Mouse (Mus musculus): ENCODE data around the gene Glt1d1. TPM values are rescaled to one million over a fixed set of nuclear protein-coding genes. Genes with fewer than 3 reads are reported as not detected.

The Glt1d1 gene
- polyA plus RNA-seq, 1 experiment, result 20.5 TPM

- Histone ChIP-seq H3K27ac (ENCODE audit: insufficient read depth, low read length) (no peak overlapping the region), H3K4me3 (ENCODE audit: insufficient read depth, low read length) (no peak overlapping the region), H3K4me1 (ENCODE audit: control insufficient read depth, insufficient read depth, low read length) (peaks cover 2% of the 10 kb centered on the region)
- TF ChIP-seq POLR2A (IDR thresholded peaks at IDR 0.05; ENCODE audit: extremely low read depth, insufficient read depth, low read length), result no peak
- no peak for TF ChIP-seq CTCF (IDR thresholded peaks at IDR 0.05; ENCODE audit: extremely low read depth, insufficient read depth, low read length)
Measured at GRCm38 (mm10) chr5:127640359-127640758, 8.3 kb downstream of the Glt1d1 start.

- H3K4me3 ChIP-seq (ENCODE audit: insufficient read depth, low read length), result no peak overlapping the region
- TF ChIP-seq POLR2A (IDR thresholded peaks at IDR 0.05; ENCODE audit: extremely low read depth, insufficient read depth, low read length), result no peak
- no peak for TF ChIP-seq CTCF (IDR thresholded peaks at IDR 0.05; ENCODE audit: extremely low read depth, insufficient read depth, low read length)
- H3K4me1 ChIP-seq (ENCODE audit: control insufficient read depth, insufficient read depth, low read length), result peaks cover 2% of the 10 kb centered on the region
- no peak overlapping the region for H3K27ac ChIP-seq (ENCODE audit: insufficient read depth, low read length)
Measured at GRCm38 (mm10) chr5:127641185-127641958, 9.3 kb downstream of the Glt1d1 start.

GRCm38 (mm10) chr5:127648046-127648445 lies 16.0 kb downstream of the Glt1d1 start:
- Histone ChIP-seq H3K4me1 (ENCODE audit: control insufficient read depth, insufficient read depth, low read length) (no peaks in the 10 kb centered on the region), H3K27ac (ENCODE audit: insufficient read depth, low read length) (no peak overlapping the region), H3K4me3 (ENCODE audit: insufficient read depth, low read length) (no peak overlapping the region)
- TF ChIP-seq CTCF (IDR thresholded peaks at IDR 0.05; ENCODE audit: extremely low read depth, insufficient read depth, low read length) (peak; percentile 59), POLR2A (IDR thresholded peaks at IDR 0.05; ENCODE audit: extremely low read depth, insufficient read depth, low read length) (no peak)

- H3K4me1 ChIP-seq (ENCODE audit: control insufficient read depth, insufficient read depth, low read length), result no peaks in the 10 kb centered on the region
- TF ChIP-seq POLR2A (IDR thresholded peaks at IDR 0.05; ENCODE audit: extremely low read depth, insufficient read depth, low read length) (no peak), CTCF (IDR thresholded peaks at IDR 0.05; ENCODE audit: extremely low read depth, insufficient read depth, low read length) (peak; percentile 52)
Measured at GRCm38 (mm10) chr5:127649077-127649476, 17.0 kb downstream of the Glt1d1 start.

DNA sequence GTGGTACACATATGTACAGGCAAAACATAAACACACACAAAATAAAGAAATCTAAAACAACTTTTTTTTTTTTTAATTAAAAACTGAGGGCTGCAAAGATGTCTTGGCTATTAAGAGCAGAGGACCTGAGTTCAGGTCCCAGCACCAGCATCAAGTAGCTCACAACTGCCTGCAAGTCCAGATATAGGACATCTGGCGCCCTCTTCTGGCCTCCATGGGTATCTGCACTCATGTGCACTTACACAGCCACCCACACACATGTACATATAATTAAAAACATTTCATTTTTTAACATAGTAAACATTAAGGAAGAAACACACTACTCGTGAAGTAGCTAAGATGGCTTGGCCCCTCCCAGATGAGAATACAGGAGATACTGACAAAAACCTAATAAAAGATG lies 26.2 kb downstream of the Glt1d1 start:
- TF ChIP-seq CTCF (IDR thresholded peaks at IDR 0.05; ENCODE audit: extremely low read depth, insufficient read depth, low read length), result no peak
- no peak for TF ChIP-seq POLR2A (IDR thresholded peaks at IDR 0.05; ENCODE audit: extremely low read depth, insufficient read depth, low read length)
- Histone ChIP-seq H3K4me1 (ENCODE audit: control insufficient read depth, insufficient read depth, low read length) (no peaks in the 10 kb centered on the region), H3K27ac (ENCODE audit: insufficient read depth, low read length) (no peak overlapping the region), H3K4me3 (ENCODE audit: insufficient read depth, low read length) (no peak overlapping the region)

More at GRCm38 (mm10) chr5:127649077-127649476, 17.0 kb downstream of the Glt1d1 start:
- no peak overlapping the region for H3K27ac ChIP-seq (ENCODE audit: insufficient read depth, low read length)
- no peak overlapping the region for H3K4me3 ChIP-seq (ENCODE audit: insufficient read depth, low read length)

DNA sequence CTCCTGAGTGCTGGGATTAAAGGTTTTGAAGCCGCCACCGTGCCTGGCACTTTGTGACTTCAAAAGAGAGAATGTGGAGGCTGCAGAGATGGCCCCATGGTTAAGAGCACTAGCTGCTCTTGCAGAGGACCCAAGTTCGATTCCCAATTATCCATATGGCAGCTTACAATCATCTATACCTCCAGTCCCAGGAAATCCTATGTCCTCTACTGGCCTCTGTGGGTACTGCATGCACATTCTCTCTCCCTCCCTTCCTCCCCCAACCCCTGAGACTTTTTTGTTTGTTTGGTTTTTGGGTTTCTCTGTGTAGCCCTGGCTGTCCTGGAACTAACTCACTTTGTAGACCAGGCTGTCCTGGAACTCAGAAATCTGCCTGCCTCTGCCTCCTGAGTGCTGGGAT lies 27.2 kb downstream of the Glt1d1 start:
- no peak overlapping the region for H3K4me3 ChIP-seq (ENCODE audit: insufficient read depth, low read length)
- TF ChIP-seq POLR2A (IDR thresholded peaks at IDR 0.05; ENCODE audit: extremely low read depth, insufficient read depth, low read length) (no peak), CTCF (IDR thresholded peaks at IDR 0.05; ENCODE audit: extremely low read depth, insufficient read depth, low read length) (peak; percentile 10; the same call in 1 of the 2 replicates)
- no peak overlapping the region for H3K27ac ChIP-seq (ENCODE audit: insufficient read depth, low read length)
- no peaks in the 10 kb centered on the region for H3K4me1 ChIP-seq (ENCODE audit: control insufficient read depth, insufficient read depth, low read length)

GRCm38 (mm10) chr5:127660267-127660666 lies 28.2 kb downstream of the Glt1d1 start:
- H3K4me1 ChIP-seq (ENCODE audit: control insufficient read depth, insufficient read depth, low read length), result no peaks in the 10 kb centered on the region
- TF ChIP-seq POLR2A (IDR thresholded peaks at IDR 0.05; ENCODE audit: extremely low read depth, insufficient read depth, low read length) (no peak), CTCF (IDR thresholded peaks at IDR 0.05; ENCODE audit: extremely low read depth, insufficient read depth, low read length) (no peak)
- H3K4me3 ChIP-seq (ENCODE audit: insufficient read depth, low read length), result no peak overlapping the region
- H3K27ac ChIP-seq (ENCODE audit: insufficient read depth, low read length), result no peak overlapping the region

DNA sequence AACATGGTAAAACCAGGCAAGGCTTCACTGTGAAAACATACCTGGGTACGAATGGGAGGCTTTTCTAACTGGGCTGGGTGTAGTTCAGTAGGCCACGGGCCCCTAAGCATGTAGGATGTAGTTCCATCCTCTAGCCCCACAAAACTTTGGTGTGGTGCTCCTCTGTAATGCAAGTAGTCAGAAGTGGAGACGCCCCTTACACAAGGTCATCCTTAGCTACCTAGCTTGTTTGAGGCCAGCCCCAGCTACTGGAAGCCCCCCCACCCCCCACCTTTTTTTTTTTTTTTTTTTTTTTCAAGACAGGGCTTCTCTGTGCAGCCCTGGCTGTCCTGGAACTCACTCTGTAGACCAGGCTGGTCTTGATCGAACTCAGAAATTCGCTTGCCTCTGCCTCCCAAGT lies 28.9 kb downstream of the Glt1d1 start:
- no peak overlapping the region for H3K27ac ChIP-seq (ENCODE audit: insufficient read depth, low read length)
- no peak overlapping the region for H3K4me3 ChIP-seq (ENCODE audit: insufficient read depth, low read length)
- TF ChIP-seq POLR2A (IDR thresholded peaks at IDR 0.05; ENCODE audit: extremely low read depth, insufficient read depth, low read length) (no peak), CTCF (IDR thresholded peaks at IDR 0.05; ENCODE audit: extremely low read depth, insufficient read depth, low read length) (no peak)
- H3K4me1 ChIP-seq (ENCODE audit: control insufficient read depth, insufficient read depth, low read length), result no peaks in the 10 kb centered on the region

DNA sequence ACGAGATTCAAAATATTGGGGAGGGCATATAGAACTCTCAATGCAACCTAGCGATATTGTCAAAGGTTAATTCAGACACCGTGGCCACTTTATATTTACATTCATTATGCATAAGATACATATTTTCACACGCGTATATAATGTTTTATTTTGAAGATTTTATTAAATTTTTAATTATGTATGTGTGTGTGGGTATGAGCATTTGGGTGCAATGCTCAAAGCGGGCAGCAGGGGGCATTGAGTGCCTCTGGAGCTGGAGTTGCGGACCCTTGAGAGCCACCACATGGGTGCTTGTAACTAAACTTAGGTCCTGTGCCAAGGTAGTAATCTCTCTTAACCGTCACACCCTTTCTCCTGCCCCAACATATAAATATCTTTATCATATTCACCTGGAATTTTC lies 41.9 kb downstream of the Glt1d1 start:
- no peak overlapping the region for H3K27ac ChIP-seq (ENCODE audit: insufficient read depth, low read length)
- no peak for TF ChIP-seq POLR2A (IDR thresholded peaks at IDR 0.05; ENCODE audit: extremely low read depth, insufficient read depth, low read length)
- no peak for TF ChIP-seq CTCF (IDR thresholded peaks at IDR 0.05; ENCODE audit: extremely low read depth, insufficient read depth, low read length)

DNA sequence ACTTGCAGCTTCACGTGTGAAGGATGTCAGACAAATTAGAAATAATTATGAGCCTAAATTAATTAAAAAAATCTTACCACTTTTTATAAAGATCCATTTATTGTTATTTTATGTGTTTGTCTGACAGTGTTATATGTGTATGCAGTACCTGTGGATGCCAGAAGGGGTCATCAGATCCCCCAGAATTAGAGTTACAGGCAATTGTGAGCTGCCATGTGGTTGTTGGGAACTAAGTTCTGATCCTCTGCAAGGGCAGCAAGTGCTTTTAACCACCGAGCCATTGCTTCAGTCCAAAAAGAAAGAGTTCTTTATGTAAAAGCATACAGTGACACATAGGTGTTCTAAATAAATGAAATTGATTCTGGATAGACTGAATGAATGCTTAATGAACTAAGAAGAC lies 45.5 kb downstream of the Glt1d1 start:
- Histone ChIP-seq H3K4me3 (ENCODE audit: insufficient read depth, low read length) (no peak overlapping the region), H3K4me1 (ENCODE audit: control insufficient read depth, insufficient read depth, low read length) (no peaks in the 10 kb centered on the region), H3K27ac (ENCODE audit: insufficient read depth, low read length) (no peak overlapping the region)
- no peak for TF ChIP-seq POLR2A (IDR thresholded peaks at IDR 0.05; ENCODE audit: extremely low read depth, insufficient read depth, low read length)
- TF ChIP-seq CTCF (IDR thresholded peaks at IDR 0.05; ENCODE audit: extremely low read depth, insufficient read depth, low read length), result no peak

More for the DNA sequence above, 41.9 kb downstream of the Glt1d1 start:
- Histone ChIP-seq H3K4me1 (ENCODE audit: control insufficient read depth, insufficient read depth, low read length) (no peaks in the 10 kb centered on the region), H3K4me3 (ENCODE audit: insufficient read depth, low read length) (no peak overlapping the region)
